Mouse (Mus musculus) embryonic fibroblast, embryonic 13.5 days (primary cell): ENCODE data around the gene Zscan10. TPM values are rescaled to one million over a fixed set of nuclear protein-coding genes. Genes with fewer than 3 reads are reported as not detected.
"Not testable (repeated sequence)": the region's sequence is repeated elsewhere in the genome, so short reads cannot be mapped to it uniquely, and the experiment has no call there.

Experiments
- H3K27ac ChIP-seq: 2 replicates; pipeline ENCODE4 v1.5.1; 2012; ENCODE audit warnings: low read length, control low read depth, inconsistent platforms; ENCODE audit not compliant: insufficient read depth
- H3K4me1 ChIP-seq: 2 replicates; pipeline ENCODE4 v1.6.1; 2011; ENCODE audit warnings: low read length; ENCODE audit not compliant: control insufficient read depth, insufficient read depth
- H3K4me3 ChIP-seq: 2 replicates; pipeline ENCODE4 v1.5.1; 2011; ENCODE audit warnings: mild to moderate bottlenecking, control low read depth, low read length; ENCODE audit not compliant: insufficient read depth
- CTCF ChIP-seq: IDR thresholded peaks from 2 replicates; pipeline ENCODE4 v1.5.1; 2011; ENCODE audit warnings: mild to moderate bottlenecking, control low read depth, low read length, moderate library complexity, borderline replicate concordance; ENCODE audit not compliant: insufficient read depth
- POLR2A ChIP-seq: IDR thresholded peaks from 2 replicates; pipeline ENCODE4 v1.6.1; 2011; ENCODE audit warnings: low read depth, mild to moderate bottlenecking, control low read depth, low read length, moderate library complexity
- polyA plus RNA-seq: library from polyadenylated mRNA; stranded (reverse); fragments of >200 nt; gene quantifications from 2 replicates; pipeline ENCODE4 v1.2.4, GENCODE M21; 2011; ENCODE audit warnings: low read depth; ENCODE audit not compliant: missing spikeins, insufficient read length

Gene Zscan10
- polyA plus RNA-seq, 1 experiment: not detected

DNA sequence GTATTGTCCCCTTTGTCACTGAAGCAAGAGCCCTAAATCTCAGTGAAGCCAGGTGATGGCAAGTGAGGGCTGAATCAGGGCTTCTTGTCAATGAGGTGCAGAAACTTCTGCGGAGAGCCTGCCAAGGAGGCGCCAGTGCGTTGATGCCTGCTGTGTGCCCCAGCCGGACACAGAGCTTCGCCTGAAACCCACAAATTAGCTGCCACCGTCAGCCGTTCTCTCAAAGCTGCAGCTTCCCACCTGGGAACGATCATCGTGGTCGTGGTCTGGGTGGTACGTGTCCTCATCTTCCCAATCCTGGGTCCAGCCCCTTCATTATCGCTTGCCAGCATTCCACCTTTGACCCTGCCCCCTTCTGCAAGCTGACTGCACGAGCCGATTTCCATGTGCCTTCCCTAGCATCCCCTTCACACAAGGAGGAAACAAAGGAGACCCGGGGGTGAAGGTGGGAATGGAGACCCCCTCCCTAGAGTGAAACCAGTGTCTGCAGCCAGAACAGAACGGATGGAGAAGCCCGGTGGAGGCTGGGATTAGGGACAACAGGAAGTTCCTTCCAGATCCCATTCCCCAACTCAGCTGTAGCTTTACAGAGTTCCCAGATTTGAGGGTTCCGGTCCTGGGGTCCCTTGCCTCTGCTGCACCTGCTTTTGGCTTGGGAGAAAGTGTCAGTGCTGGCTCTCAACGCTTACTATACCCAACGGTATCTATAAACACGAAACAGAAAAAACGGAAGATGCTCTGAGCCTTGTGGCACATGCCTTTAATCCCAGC lies 14.8 kb upstream of the Zscan10 start:
- Histone ChIP-seq H3K4me3 (peak overlapping the region; percentile 80), H3K4me1 (no peaks in the 10 kb centered on the region), H3K27ac (no peak overlapping the region)
- TF ChIP-seq POLR2A (peak; percentile 81), CTCF (0 out of 2 replicates have a peak, but pooled peaks have one; percentile 1)

DNA sequence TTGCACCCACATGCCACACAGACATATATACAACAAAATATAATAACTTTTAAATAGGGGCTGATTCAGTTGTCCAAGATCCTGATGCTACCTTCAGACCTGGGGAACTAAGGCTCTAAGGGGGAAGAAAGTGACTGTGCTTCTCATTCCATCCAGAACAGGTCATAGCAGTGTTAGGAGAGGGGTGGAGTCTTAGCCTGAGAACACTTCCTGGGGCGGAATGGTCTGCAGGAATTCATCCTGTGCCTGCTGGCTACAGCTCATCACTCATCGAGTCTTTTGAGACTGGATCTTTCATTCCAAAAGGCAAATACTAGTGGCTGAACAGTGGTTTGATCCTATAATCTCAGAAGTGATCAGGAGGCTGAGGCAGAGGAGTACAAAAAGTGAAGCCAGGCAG lies 13.4 kb upstream of the Zscan10 start:
- TF ChIP-seq CTCF: no peak
- TF ChIP-seq POLR2A: no peak

DNA sequence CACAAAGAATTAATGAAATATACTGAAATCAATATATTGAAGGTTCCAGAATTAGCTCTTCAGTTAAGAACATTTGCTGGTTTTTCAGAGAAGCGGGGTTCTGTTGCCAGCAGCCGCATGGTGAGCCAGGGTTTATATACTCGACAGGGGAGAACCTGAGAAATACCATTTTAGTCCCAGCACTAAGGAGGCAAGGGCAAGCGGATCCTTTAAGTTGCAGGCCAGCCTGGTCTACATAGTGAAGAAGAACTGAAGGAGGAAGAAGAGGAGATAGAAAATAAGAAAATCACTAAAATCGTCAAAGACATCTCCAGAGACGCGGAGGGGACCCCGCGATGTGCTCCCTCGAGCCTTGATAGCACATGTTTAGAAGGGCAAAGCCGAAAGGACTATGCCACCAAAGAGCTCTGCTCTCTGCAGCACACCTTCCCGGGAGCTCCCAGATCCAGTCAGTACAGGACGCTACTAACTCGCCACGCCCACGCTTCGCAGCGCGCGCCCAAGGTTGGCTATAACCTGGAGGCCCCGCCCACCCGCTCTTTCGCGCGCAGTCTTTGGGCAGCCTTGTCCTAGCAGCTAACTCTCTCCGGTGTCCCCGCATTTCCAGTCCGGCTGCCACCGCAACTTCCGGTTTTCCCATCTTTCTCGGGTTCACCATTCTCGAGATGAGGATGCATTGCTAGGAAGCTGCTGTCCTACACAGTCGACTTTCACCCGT lies 8.3 kb upstream of the Zscan10 start:
- 0 out of 2 replicates have a peak, but pooled peaks cover 2% of the 10 kb centered on the region for H3K4me1 ChIP-seq
- no peak for TF ChIP-seq CTCF
- TF ChIP-seq POLR2A: peak; percentile 84
- H3K27ac ChIP-seq: 0 out of 2 replicates have a peak overlapping the region, but pooled peaks have one; percentile 23
- H3K4me3 ChIP-seq: peak overlapping the region; percentile 43

More for the DNA sequence above, 13.4 kb upstream of the Zscan10 start:
- Histone ChIP-seq H3K4me1 (0 out of 2 replicates have a peak, but pooled peaks cover 2% of the 10 kb centered on the region), H3K4me3 (no peak overlapping the region), H3K27ac (no peak overlapping the region)

DNA sequence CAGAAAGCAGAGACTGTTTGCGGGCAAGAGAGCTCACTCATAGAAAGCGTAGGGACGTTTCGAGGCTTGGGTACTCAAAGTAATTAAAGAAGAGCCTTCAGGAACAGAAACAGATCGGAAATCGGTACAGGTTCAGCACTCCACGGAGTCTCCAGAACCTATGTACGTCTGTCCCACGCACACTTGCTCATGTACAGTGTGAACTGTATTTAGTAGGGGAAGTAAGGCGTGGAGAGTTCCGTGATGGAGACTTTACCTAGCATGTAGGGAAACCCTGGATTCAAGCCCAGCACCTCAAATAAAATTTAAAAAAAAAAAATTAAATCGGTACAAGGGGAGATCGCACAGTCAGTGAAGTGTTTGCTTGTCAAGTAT lies 7.7 kb upstream of the Zscan10 start:
- no peak for TF ChIP-seq CTCF
- no peak for TF ChIP-seq POLR2A
- Histone ChIP-seq H3K27ac (0 out of 2 replicates have a peak overlapping the region, but pooled peaks have one; percentile 23), H3K4me3 (peak overlapping the region; percentile 43), H3K4me1 (0 out of 2 replicates have a peak, but pooled peaks cover 2% of the 10 kb centered on the region)

DNA sequence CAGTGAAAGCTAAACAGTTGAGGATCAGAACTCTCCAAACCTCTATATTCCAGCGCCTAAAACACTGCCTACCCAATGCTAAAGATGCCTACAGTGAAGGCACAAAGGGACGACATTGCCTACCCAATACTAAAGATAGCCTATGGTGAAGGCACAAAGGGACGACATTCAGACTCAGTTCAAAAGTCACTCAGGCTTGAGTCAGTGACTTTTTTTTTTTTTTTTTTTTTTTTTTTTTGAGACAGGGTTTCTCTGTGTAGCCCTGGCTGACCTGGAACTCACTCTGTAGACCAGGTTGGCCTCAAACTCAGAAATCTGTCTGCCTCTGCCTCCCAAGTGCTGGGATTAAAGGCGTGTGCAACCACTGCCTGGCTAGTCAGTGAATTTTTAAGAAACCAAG lies 5.5 kb upstream of the Zscan10 start:
- H3K4me3 ChIP-seq, H3K4me1 ChIP-seq, H3K27ac ChIP-seq: not testable (repeated sequence)

DNA sequence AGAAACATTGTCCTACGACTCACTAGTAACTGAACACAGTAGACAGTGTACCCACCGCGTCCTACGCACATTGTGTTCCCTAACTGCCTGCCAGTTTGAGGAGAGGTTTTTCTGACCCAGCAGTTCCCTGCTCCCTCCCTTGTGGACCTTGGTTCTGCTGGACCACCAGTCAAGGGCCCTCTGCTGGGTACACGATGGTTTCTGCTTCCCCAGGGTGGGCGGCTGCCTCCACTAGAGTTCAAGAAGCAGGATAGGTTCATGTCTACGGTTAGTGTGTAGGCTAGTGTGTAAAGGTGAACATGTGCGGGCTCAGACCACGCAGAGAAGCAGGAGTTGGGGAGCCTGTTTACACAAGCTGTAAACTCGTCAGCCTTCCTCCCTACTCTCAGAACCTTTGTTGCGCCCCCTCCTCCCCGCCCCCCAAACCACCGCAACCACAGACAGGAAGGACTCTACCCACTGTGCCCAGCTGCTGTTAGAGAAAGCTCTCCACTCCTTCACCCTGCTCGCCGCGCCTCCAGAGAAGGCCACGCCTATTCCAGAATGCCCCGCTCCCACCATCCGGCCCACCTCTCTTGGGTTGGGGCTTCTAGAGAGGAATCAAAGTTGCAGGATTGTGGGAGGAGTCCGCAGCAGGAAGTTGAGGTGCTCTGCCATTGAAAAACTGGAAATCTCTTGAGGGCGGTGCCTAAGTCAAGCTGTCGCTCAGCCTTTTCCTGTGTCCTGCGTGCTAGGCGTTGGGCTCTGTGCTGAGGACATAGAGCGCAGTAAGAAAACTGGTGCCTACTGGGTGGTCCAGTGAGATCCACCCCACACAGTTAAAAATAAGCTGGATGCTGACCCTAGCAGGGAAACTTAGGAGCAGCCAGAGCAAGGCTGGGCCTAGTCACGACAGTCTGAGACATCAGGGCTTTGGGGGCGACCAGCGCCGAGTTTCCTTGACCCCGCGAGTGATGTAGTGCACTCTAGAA lies 1.8 kb upstream of the Zscan10 start, which contains the start of gene Zfp13:
TSS of gene Zfp13 (minus strand) at position 906 of the 971 bp plus-strand sequence.
- peak within 1 kb of the TSS; percentile 40 for H3K4me3 ChIP-seq
- TF ChIP-seq CTCF (no peak), POLR2A (peak; percentile 96)

DNA sequence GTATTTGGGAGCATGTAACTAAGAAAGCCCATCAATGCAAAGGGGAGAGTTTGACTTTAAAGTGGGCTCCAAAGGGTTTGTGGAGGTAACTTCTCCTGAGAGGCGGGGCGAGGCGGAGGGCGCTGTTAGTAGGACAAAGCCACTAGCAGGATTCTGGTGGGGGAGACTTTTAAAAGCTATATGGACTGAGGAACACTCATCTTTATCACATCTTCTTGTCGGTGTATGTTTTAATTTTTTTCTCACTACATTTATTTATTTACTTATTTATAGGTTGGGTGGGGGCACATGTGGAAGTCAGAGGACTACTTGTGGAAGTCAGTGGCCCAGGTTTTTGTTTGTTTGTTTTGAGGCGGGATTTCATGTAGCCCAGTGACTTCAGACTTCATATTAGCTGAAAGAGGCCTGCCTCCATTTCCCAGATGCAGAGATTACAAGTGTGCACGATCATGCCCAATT lies 1.0 kb upstream of the Zscan10 start:
- no peak for TF ChIP-seq CTCF
- no peak for TF ChIP-seq POLR2A
- Histone ChIP-seq H3K27ac (0 out of 2 replicates have a peak overlapping the region, but pooled peaks have one; percentile 27), H3K4me3 (peak overlapping the region; percentile 34), H3K4me1 (no peaks in the 10 kb centered on the region)

More for the DNA sequence above, 1.8 kb upstream of the Zscan10 start, which contains the start of gene Zfp13:
- Histone ChIP-seq H3K4me1 (no peaks in the 10 kb centered on the region), H3K27ac (peak within 1 kb of the TSS; percentile 27; the same call in 1 of the 2 replicates)

DNA sequence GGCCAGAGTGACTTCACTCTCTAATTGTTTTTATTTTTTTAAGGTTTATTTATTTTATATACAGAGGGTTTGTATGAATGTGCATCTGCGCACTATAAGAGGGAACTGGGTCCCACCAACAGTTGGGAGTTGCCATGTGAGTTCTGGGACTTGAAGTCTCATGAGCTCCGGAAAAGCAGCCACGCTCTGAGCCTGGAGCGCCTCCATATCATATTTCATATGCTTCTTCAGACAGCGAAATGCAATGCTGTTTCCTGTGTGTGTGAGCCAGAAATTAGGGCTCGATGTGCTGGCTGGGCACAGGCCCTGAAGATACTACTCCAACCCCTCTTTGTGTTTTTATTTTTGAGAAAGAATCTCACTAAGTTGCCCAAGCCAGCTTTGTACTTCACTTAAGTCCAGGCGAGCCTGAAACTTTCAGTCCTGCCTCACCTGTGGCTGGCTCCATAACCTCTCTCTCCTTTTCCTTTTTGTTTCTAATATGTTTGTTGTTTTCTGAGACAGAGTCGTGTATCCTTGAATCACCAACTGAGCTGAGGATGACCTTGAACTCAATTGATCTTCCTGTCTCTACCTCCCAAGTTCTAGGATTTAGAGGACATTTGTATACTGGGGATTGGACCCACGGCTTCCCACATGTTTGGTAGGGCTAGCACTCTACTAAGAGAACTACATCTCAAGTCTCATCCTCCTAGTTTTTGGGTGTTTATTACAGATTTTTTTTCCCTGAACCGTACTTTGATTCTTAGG lies 1.4 kb downstream of the Zscan10 start:
- TF ChIP-seq POLR2A (no peak), CTCF (no peak)
- Histone ChIP-seq H3K4me3 (no peak overlapping the region), H3K27ac (no peak overlapping the region), H3K4me1 (no peaks in the 10 kb centered on the region)

DNA sequence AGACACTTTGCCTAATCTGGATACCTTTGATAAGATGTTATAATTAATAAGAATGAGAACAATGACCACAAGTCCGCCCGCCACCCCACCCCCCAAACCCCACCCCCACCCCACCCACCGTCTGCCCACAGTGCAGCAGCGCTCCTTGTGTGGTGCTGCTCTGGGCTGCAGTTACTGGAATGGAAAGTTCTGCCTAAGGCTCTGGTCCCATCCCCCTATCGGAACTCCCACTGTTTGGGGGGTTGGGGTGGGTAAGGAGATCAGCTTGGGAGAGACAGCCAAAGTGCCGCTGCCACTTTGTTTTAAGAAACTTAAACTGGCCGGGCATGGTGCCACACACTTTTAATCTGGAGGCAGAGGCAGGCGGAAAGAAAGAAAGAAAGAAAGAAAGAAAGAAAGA lies 2.4 kb downstream of the Zscan10 start:
- no peaks in the 10 kb centered on the region for H3K4me1 ChIP-seq
- H3K4me3 ChIP-seq: no peak overlapping the region
- H3K27ac ChIP-seq: no peak overlapping the region
- TF ChIP-seq POLR2A (no peak), CTCF (no peak)
